8 mouse cellular contexts compared by ENCODE assay signal in the genomic region with DNA sequence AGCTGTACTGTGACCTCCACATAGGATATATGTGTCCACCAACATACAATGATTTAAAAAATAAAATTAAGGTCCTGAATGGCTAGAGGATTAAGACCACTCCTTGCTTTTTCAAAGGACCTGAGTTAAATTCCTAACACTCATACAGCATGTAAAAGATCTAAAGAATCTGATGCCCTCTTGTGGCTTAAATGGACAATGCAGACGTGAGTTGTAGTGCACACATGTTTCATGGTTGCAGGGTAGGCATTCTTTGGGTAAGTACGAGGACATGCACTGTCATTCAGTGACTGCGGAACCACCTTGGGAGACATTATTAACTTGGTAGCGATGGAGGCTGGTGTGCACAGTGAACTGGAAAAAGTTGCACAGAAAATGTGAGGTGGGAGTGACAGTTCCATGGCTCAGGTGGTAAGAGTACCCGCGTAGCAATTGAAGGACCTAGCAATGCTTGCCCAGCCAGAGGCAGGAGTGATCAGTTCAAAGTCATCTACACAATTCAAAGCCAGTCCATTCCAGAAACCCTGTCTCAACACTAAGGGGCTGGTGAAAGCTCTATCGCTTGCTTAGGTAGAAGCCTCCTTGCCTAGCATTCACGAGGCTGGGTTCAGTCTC. TPM values are rescaled to one million over a fixed set of nuclear protein-coding genes. Genes with fewer than 3 reads are reported as not detected.
DNase-seq lines count a peak whose midpoint lies in the region; ATAC-seq and TF ChIP-seq lines count a peak whose summit lies in the region.

No protein-coding gene starts in this region.

- dilution Hi-C loops in CH12.LX (cut with MboI; ENCODE audit: extremely low pct_ligation_motif_present, extremely low pct_unique_long_range_greater_than_20kb, low sequenced_read_pairs), result no loop called here

- no peak overlapping the region for H3K4me2 ChIP-seq in kidney, embryonic 15.5 days
- H3K4me2 ChIP-seq in CH12.LX (ENCODE audit: insufficient read depth, low read depth, poor library complexity, severe bottlenecking), result no peak overlapping the region
- H3K4me2 ChIP-seq in liver, embryonic 13.5 days, result no peak overlapping the region

- no peak for TF ChIP-seq POLR2A in CH12.LX (IDR thresholded peaks at IDR 0.05; ENCODE audit: low read depth, low read length)

- in situ Hi-C loops in CH12.LX (cut with MboI; ENCODE audit: low pct_ligation_motif_present, low pct_unique_long_range_greater_than_20kb, low sequenced_read_pairs), result no loop called here

- ATAC-seq in kidney, embryonic 15.5 days (replicated peaks; ENCODE audit: low FRiP score), result no peak
- ATAC-seq in granulocyte monocyte progenitor cell, adult 5-6 weeks (replicated peaks; ENCODE audit: poor library complexity, severe bottlenecking), result peak; percentile 83
- ATAC-seq in liver, embryonic 13.5 days (ENCODE audit: low read depth), result peak; percentile 52; the same call in 1 of the 2 replicates

- no peak overlapping the region for H3K4me3 ChIP-seq in kidney, embryonic 15.5 days (replicated peaks)
- no peak overlapping the region for H3K4me3 ChIP-seq in CH12.LX (replicated peaks in 1 of 3; ENCODE audit: low read depth in 2 of 3, low read length in 2 of 3, poor library complexity in 1 of 3)
- H3K4me3 ChIP-seq in liver, embryonic 13.5 days (replicated peaks), result no peak overlapping the region

- H3K27me3 ChIP-seq in kidney, embryonic 15.5 days, result no peaks in the 10 kb centered on the region
- no peaks in the 10 kb centered on the region for H3K27me3 ChIP-seq in CH12.LX (replicated peaks)
- no peaks in the 10 kb centered on the region for H3K27me3 ChIP-seq in liver, embryonic 13.5 days

- TF ChIP-seq EP300 in CH12.LX (IDR thresholded peaks at IDR 0.05; ENCODE audit: low read length), result no peak

- no peaks in the 10 kb centered on the region for H3K9me3 ChIP-seq in kidney, embryonic 15.5 days (replicated peaks)
- no peaks in the 10 kb centered on the region for H3K9me3 ChIP-seq in CH12.LX (replicated peaks; ENCODE audit: low read length)
- H3K9me3 ChIP-seq in liver, embryonic 13.5 days (replicated peaks), result no peaks in the 10 kb centered on the region

- TF ChIP-seq RAD21 in CH12.LX (IDR thresholded peaks at IDR 0.05; ENCODE audit: low read depth, low read length), result peak; percentile 51

- no peak overlapping the region for H3K9ac ChIP-seq in kidney, embryonic 15.5 days
- H3K9ac ChIP-seq in CH12.LX (ENCODE audit: insufficient read depth, low read depth), result no peak overlapping the region
- no peak overlapping the region for H3K9ac ChIP-seq in liver, embryonic 13.5 days

- WGBS in kidney, embryonic 15.5 days, result 57% methylated on average over 8 of the region's 8 CpGs
- 50% methylated on average over 8 of the region's 8 CpGs for WGBS in liver, embryonic 13.5 days (ENCODE audit: insufficient replicate concordance)

- TF ChIP-seq CTCF in CH12.LX (conservative IDR thresholded peaks at IDR 0.05 in 1 of 2, IDR thresholded peaks at IDR 0.05 in 1 of 2; ENCODE audit: low read depth in 2 of 2, low read length in 2 of 2), result peak; percentile 51 to 71

- no peak overlapping the region for H3K27ac ChIP-seq in kidney, embryonic 15.5 days
- no peak overlapping the region for H3K27ac ChIP-seq in CH12.LX (ENCODE audit: insufficient read depth, low read depth)
- no peak overlapping the region for H3K27ac ChIP-seq in liver, embryonic 13.5 days

- H3K79me2 ChIP-seq in CH12.LX (replicated peaks; ENCODE audit: control insufficient read depth, extremely low read depth, insufficient read depth, poor library complexity, severe bottlenecking), result no peaks in the 10 kb centered on the region

- peak; percentile 35 for DNase-seq in kidney, adult 18-20 months
- peak; percentile 57 for DNase-seq in CH12.LX (ENCODE audit: extremely low read depth)
- peak; percentile 37 for DNase-seq in T-cell, adult 2 months (ENCODE audit: low spot score)
- peak; percentile 31 for DNase-seq in liver, embryonic 13.5 days
- DNase-seq in retina, postnatal 7 days (ENCODE audit: low read depth, low spot score), result peak; percentile 37
- DNase-seq in gastrocnemius, adult 18-20 months (ENCODE audit: low spot score), result no peak

- H3K36me3 ChIP-seq in kidney, embryonic 15.5 days, result peaks cover 38% of the 10 kb centered on the region
- H3K36me3 ChIP-seq in CH12.LX (replicated peaks in 1 of 2; ENCODE audit: control insufficient read depth in 1 of 2, insufficient read depth in 1 of 2, low read length in 1 of 2), result peaks cover 14 to 36% of the 10 kb centered on the region in 2 experiments
- H3K36me3 ChIP-seq in liver, embryonic 13.5 days, result peaks cover 27% of the 10 kb centered on the region

- no peaks in the 10 kb centered on the region for H3K4me1 ChIP-seq in kidney, embryonic 15.5 days
- H3K4me1 ChIP-seq in CH12.LX (ENCODE audit: control insufficient read depth in 1 of 2, insufficient read depth in 2 of 2), result no peaks in the 10 kb centered on the region; a peak in 2 of 4 replicates
- peaks cover 21% of the 10 kb centered on the region for H3K4me1 ChIP-seq in liver, embryonic 13.5 days (replicated peaks)

TF ChIP-seq in CH12.LX, 34 proteins besides CTCF, POLR2A, EP300 and RAD21:
- TF ChIP-seq ELF1 (IDR thresholded peaks at IDR 0.05; ENCODE audit: low read depth, low read length) (no peak), MYC (IDR thresholded peaks at IDR 0.05; ENCODE audit: low read depth, low read length) (peak; percentile 62; the same call in 1 of the 2 replicates), SMC3 (IDR thresholded peaks at IDR 0.05; ENCODE audit: low read depth, low read length) (peak; percentile 39; the same call in 1 of the 2 replicates)
TF ChIP-seq in CH12.LX: peak in this region for 2.

RNA-seq across cellular contexts. Expression of gene Zfp113, which starts 17.5 kb away (rescaled TPM):
- polyA plus RNA-seq in kidney, embryonic 15.5 days (2015; fragmentation: Nextera tagmentation; extraction: Ambion mirVana), result 23.2 and 26.4 TPM in 2 replicates
- total RNA-seq in CH12.LX (2012; rRNA removed), result 5.2 and 5.8 TPM in 2 replicates
- 5.5 and 7.0 TPM in 2 replicates for total RNA-seq in CH12.LX (2014; rRNA removed)
- polyA plus RNA-seq in CH12.LX (2012; ENCODE audit: insufficient read length, low read depth), result 4.1 and 4.4 TPM in 2 replicates
- 7.9 and 11.2 TPM in 2 replicates for total RNA-seq in granulocyte monocyte progenitor cell, adult 5-6 weeks (2014; fragmentation: Nextera tagmentation)
- 5.8 and 6.0 TPM in 2 replicates for total RNA-seq in granulocyte monocyte progenitor cell, adult 5-6 weeks (2017)
- polyA plus RNA-seq in liver, embryonic 13.5 days (2015; fragmentation: Nextera tagmentation; extraction: Ambion mirVana), result 4.6 and 5.2 TPM in 2 replicates
- 1 to 10 TPM; 4.9 to 5.8 TPM for total RNA-seq in gastrocnemius, adult 18-20 months (2021)

RNA-seq across cellular contexts. Expression of gene Zscan21, which starts 21.3 kb away (rescaled TPM):
- polyA plus RNA-seq in kidney, embryonic 15.5 days (2015; fragmentation: Nextera tagmentation; extraction: Ambion mirVana), result 61.4 and 64.6 TPM in 2 replicates
- total RNA-seq in CH12.LX (2012; rRNA removed) (9.0 and 10.8 TPM in 2 replicates), CH12.LX (2014; rRNA removed) (9.0 and 9.6 TPM in 2 replicates)
- polyA plus RNA-seq in CH12.LX (2012; ENCODE audit: insufficient read length, low read depth), result 12.1 and 13.6 TPM in 2 replicates
- 10.9 and 16.6 TPM in 2 replicates for total RNA-seq in granulocyte monocyte progenitor cell, adult 5-6 weeks (2014; fragmentation: Nextera tagmentation)
- total RNA-seq in granulocyte monocyte progenitor cell, adult 5-6 weeks (2017), result 10.9 and 14.8 TPM in 2 replicates
- 15.4 and 16.0 TPM in 2 replicates for polyA plus RNA-seq in liver, embryonic 13.5 days (2015; fragmentation: Nextera tagmentation; extraction: Ambion mirVana)
- 10 to 100 TPM; 15.0 to 15.4 TPM for total RNA-seq in gastrocnemius, adult 18-20 months (2021)

RNA-seq across cellular contexts. Expression of gene Cops6, which starts 22.8 kb away (rescaled TPM):
- 306 and 316 TPM in 2 replicates for polyA plus RNA-seq in kidney, embryonic 15.5 days (2015; fragmentation: Nextera tagmentation; extraction: Ambion mirVana)
- total RNA-seq in CH12.LX (2012; rRNA removed) (78.4 and 80.6 TPM in 2 replicates), CH12.LX (2014; rRNA removed) (86.4 and 88.4 TPM in 2 replicates)
- 205 and 210 TPM in 2 replicates for polyA plus RNA-seq in CH12.LX (2012; ENCODE audit: insufficient read length, low read depth)
- total RNA-seq in granulocyte monocyte progenitor cell, adult 5-6 weeks (2014; fragmentation: Nextera tagmentation), result 94.6 and 117 TPM in 2 replicates
- total RNA-seq in granulocyte monocyte progenitor cell, adult 5-6 weeks (2017), result 39.6 and 41.6 TPM in 2 replicates
- 180 TPM in 2 replicates for polyA plus RNA-seq in liver, embryonic 13.5 days (2015; fragmentation: Nextera tagmentation; extraction: Ambion mirVana)
- total RNA-seq in gastrocnemius, adult 18-20 months (2021), result 100 to 1,000 TPM; 105 to 110 TPM

RNA-seq across cellular contexts. Expression of gene Ap4m1, which starts 33.8 kb away (rescaled TPM):
- 24.2 and 28.2 TPM in 2 replicates for polyA plus RNA-seq in kidney, embryonic 15.5 days (2015; fragmentation: Nextera tagmentation; extraction: Ambion mirVana)
- total RNA-seq in CH12.LX (2012; rRNA removed) (16.7 and 17.4 TPM in 2 replicates), CH12.LX (2014; rRNA removed) (20.4 and 21.5 TPM in 2 replicates)
- 26.3 and 27.5 TPM in 2 replicates for polyA plus RNA-seq in CH12.LX (2012; ENCODE audit: insufficient read length, low read depth)
- 33.9 and 43.1 TPM in 2 replicates for total RNA-seq in granulocyte monocyte progenitor cell, adult 5-6 weeks (2014; fragmentation: Nextera tagmentation)
- 34.8 and 41.5 TPM in 2 replicates for total RNA-seq in granulocyte monocyte progenitor cell, adult 5-6 weeks (2017)
- polyA plus RNA-seq in liver, embryonic 13.5 days (2015; fragmentation: Nextera tagmentation; extraction: Ambion mirVana), result 5.9 and 7.4 TPM in 2 replicates
- 1 to 10 TPM; 6.6 to 7.0 TPM for total RNA-seq in gastrocnemius, adult 18-20 months (2021)

RNA-seq across cellular contexts. Expression of gene Mcm7, which starts 34.2 kb away (rescaled TPM):
- 211 and 225 TPM in 2 replicates for polyA plus RNA-seq in kidney, embryonic 15.5 days (2015; fragmentation: Nextera tagmentation; extraction: Ambion mirVana)
- total RNA-seq in CH12.LX (2012; rRNA removed) (146 and 193 TPM in 2 replicates), CH12.LX (2014; rRNA removed) (206 and 209 TPM in 2 replicates)
- 267 and 277 TPM in 2 replicates for polyA plus RNA-seq in CH12.LX (2012; ENCODE audit: insufficient read length, low read depth)
- total RNA-seq in granulocyte monocyte progenitor cell, adult 5-6 weeks (2014; fragmentation: Nextera tagmentation), result 291 and 311 TPM in 2 replicates
- 490 and 580 TPM in 2 replicates for total RNA-seq in granulocyte monocyte progenitor cell, adult 5-6 weeks (2017)
- 224 and 255 TPM in 2 replicates for polyA plus RNA-seq in liver, embryonic 13.5 days (2015; fragmentation: Nextera tagmentation; extraction: Ambion mirVana)
- total RNA-seq in gastrocnemius, adult 18-20 months (2021), result 1 to 10 TPM; 6.5 to 7.8 TPM
